Mouse (Mus musculus): ENCODE measurements around the gene Nampt. TPM values are rescaled to one million over a fixed set of nuclear protein-coding genes. Genes with fewer than 3 reads are reported as not detected.

Gene Nampt
- polyA plus RNA-seq, 1 experiment, result 35.7 TPM

- peak in 1 of 2 experiments; percentile 56 for DNase-seq (ENCODE audit: extremely low spot score in 1 of 2, low spot score in 1 of 2)
Measured at GRCm38 (mm10) chr12:32896496-32896895, 77.2 kb downstream of the Nampt start.

GRCm38 (mm10) chr12:32897199-32898120 is 78.1 kb downstream of the Nampt start:
- peak; percentile 79 to 96 for DNase-seq (ENCODE audit: extremely low spot score in 1 of 2, low spot score in 1 of 2)

GRCm38 (mm10) chr12:32901005-32901404 is 81.7 kb downstream of the Nampt start:
- no peak for DNase-seq (ENCODE audit: extremely low spot score in 1 of 2, low spot score in 1 of 2)

Other genes starting within 250 kb of the Nampt start
- gene Sypl, start 134.3 kb downstream of the Nampt start, polyA plus RNA-seq (2012; rRNA removed), result 41.6 and 44.5 TPM in 2 replicates

Data from frontal cortex, adult 2 months (tissue).